Mouse (Mus musculus): ENCODE results near the gene Myo9a. TPM values are rescaled to one million over a fixed set of nuclear protein-coding genes. Genes with fewer than 3 reads are reported as not detected.

The Myo9a gene
- polyA plus RNA-seq, 1 experiment, result 26.6 TPM

DNA sequence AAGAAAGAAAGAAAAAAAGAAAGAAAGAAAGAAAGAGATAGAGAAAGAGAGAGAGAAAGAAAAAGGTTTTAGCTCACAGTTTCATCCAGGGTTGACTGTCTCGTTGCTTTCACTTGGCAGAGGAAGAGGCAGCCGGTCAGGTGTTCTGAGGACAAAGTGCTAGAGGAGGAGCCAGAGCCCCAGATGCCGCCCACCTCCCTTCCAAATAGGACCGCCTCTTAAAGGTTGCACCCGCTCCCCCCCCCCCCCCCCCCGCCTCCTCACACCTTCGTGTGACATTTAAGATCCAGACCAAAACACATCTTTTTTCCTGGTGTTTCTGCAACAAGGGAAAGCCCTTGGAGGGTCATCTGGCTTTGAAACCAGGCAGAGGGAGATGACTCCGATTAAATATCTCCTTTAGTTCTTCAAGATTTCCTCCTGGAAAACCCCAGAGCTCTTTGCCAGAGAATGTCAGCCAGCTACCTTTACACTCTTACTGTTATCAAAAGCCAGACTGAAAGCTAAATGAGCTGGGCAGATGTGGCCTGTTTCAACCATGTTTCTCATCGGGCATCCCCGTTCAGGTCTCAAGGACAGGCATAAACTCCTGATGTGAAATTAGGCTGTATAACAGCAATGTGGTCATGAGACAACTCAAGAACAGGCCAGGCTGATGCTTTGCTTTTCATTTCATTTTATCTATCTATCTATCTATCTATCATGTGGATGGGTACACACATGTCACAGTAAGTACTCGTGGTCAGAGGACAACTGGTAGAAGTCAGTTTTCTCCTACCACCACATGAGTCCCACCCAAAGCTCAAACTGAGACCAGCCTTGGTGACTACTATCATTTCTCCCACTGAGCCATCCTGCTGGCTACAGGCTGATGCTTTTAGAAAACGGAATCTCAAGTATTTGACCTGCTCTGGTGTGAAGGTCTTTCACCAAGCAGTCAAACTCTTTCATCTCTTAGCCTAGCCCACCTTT, 190.5 kb downstream of the Myo9a start:
- TF ChIP-seq CTCF (IDR thresholded peaks at IDR 0.05; ENCODE audit: borderline replicate concordance, extremely low read depth, insufficient read depth, insufficient read length) (no peak), POLR2A (IDR thresholded peaks at IDR 0.05; ENCODE audit: borderline replicate concordance, extremely low read depth, insufficient read depth, insufficient read length, poor library complexity, severe bottlenecking) (no peak)
- no peak for DNase-seq (ENCODE audit: low read depth)

DNA sequence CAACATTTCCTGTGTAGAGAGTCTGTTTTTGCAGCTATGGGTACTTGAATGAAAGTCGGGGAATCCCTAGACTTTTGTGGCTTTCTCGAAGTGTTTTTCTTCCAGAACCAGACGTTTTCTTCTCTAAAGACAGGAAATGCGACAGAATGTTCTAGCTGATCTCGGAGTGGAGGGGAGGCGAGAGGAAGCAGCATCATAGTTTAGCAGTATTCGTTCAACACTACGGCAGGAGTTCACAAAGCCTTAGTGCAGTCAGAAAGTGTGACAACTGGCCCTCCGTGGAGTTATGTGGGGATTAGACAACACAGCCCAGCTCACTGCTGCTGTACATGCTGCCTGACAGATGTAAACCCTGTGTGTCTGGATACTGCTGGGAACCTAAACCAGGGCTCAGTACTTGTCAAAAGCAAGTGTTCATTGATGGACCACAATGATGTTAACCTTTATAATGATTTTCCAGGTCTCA, 191.2 kb downstream of the Myo9a start:
- no peak for DNase-seq (ENCODE audit: low read depth)
- TF ChIP-seq CTCF (IDR thresholded peaks at IDR 0.05; ENCODE audit: borderline replicate concordance, extremely low read depth, insufficient read depth, insufficient read length), result no peak
- no peak for TF ChIP-seq POLR2A (IDR thresholded peaks at IDR 0.05; ENCODE audit: borderline replicate concordance, extremely low read depth, insufficient read depth, insufficient read length, poor library complexity, severe bottlenecking)

DNA sequence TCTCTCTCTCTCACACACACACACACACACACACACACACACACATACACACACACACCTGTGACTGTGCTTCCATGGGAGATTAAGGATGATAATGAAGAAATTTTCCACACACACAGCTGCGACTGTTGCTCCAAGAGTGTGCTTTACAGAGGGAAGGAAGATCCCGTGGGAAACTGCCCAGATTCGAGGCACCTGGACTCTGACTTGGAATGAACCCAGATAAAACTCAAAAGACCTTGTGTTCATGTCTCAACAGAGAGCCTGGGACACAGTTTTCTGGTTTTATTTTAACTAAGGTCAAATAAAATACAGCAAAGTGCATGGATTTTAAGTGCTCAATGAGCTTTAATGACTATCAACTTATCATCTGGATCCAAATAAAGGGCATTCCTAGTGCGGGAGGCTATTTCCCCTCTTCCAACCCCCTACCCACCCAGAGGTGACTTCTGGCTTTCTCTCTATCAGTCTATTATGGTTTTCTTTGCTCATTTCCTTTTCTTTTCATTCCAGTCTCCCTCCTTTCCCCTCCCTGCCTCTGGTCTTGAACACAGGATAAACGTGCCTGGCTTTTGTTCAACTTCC, 191.9 kb downstream of the Myo9a start:
- TF ChIP-seq POLR2A (IDR thresholded peaks at IDR 0.05; ENCODE audit: borderline replicate concordance, extremely low read depth, insufficient read depth, insufficient read length, poor library complexity, severe bottlenecking) (no peak), CTCF (IDR thresholded peaks at IDR 0.05; ENCODE audit: borderline replicate concordance, extremely low read depth, insufficient read depth, insufficient read length) (no peak)
- DNase-seq (ENCODE audit: low read depth), result no peak

DNA sequence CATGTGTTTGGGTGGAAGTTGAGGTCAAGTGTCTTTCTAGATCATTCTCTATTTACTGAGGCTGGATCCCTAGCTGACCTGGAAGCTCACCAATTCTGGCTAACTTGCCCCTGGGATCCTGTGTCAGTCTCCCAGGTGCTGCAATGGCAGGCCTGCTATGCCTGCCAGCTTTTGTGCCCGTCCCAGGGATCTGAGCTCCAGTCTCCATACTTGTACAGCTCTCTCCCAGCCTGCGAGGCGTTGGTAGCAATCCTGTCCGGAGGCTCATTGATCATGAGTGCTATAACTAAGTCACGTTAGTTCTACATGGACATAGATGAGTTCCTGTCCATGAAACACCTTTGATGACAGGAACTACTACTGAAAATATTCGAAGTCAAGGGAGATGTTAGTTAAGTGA, 193.1 kb downstream of the Myo9a start:
- DNase-seq (ENCODE audit: low read depth), result no peak
- TF ChIP-seq POLR2A (IDR thresholded peaks at IDR 0.05; ENCODE audit: borderline replicate concordance, extremely low read depth, insufficient read depth, insufficient read length, poor library complexity, severe bottlenecking) (no peak), CTCF (IDR thresholded peaks at IDR 0.05; ENCODE audit: borderline replicate concordance, extremely low read depth, insufficient read depth, insufficient read length) (no peak)

DNA sequence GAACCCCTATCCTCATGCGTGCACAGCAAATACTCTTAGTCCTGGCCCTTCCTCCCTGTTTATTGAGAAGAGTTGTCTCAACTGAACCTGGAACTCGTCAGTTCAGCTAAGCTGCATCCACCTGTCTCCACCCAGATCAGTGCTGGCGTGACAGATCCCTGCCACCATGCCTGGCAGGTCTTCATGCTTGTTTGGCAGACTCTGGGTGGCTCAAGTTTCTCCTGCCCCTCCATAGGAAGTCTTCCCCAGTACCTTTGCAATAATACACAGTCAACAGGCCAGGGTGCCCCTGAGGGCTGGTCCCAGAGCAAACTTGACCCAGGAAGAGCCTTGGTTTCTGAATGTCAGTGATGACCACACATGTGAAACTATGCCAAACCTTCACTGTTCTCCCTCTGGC, 194.5 kb downstream of the Myo9a start:
- TF ChIP-seq CTCF (IDR thresholded peaks at IDR 0.05; ENCODE audit: borderline replicate concordance, extremely low read depth, insufficient read depth, insufficient read length) (no peak), POLR2A (IDR thresholded peaks at IDR 0.05; ENCODE audit: borderline replicate concordance, extremely low read depth, insufficient read depth, insufficient read length, poor library complexity, severe bottlenecking) (no peak)
- DNase-seq (ENCODE audit: low read depth), result no peak

DNA sequence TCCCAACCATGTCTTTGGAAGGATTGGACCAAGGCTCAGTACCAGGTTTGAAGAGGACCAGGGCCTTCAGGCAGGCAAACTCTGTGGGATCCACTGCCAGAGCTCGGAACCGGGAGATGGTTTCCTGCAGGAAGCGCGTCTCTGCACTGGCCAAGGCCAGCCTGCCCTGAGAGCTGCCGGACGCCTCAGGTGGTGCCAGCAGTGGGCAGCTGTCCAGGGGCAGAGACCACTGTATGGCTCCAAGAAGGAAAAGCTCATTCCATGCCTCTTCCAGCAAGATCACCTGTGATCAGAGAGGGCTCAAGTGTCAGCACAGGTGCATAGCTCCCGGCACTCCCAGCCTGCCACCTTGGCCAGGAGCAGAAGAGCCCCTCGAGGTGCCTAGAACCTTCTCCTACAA, 196.6 kb downstream of the Myo9a start:
- TF ChIP-seq POLR2A (IDR thresholded peaks at IDR 0.05; ENCODE audit: borderline replicate concordance, extremely low read depth, insufficient read depth, insufficient read length, poor library complexity, severe bottlenecking), result no peak
- no peak for DNase-seq (ENCODE audit: low read depth)

DNA sequence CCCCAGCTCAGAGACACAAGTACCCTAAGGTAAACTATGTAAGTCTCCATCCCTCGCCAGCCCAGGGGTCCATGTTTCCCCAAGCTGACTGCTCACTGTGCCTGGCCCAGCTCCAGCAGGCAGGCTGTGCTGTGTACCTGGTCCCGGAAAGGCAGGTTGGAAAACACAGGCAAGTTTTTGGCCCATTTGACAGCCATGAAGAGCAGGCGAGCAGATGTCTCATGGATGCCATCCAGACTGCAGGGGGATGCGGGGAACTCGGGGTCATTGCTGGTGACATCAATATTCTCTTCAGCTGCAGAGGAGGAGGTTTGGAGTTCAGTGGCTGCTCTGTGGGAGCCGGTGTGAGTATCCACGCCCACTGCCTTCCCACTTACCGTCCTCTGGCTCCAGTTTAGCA, 197.5 kb downstream of the Myo9a start:
- no peak for DNase-seq (ENCODE audit: low read depth)
- no peak for TF ChIP-seq POLR2A (IDR thresholded peaks at IDR 0.05; ENCODE audit: borderline replicate concordance, extremely low read depth, insufficient read depth, insufficient read length, poor library complexity, severe bottlenecking)
- no peak for TF ChIP-seq CTCF (IDR thresholded peaks at IDR 0.05; ENCODE audit: borderline replicate concordance, extremely low read depth, insufficient read depth, insufficient read length)

DNA sequence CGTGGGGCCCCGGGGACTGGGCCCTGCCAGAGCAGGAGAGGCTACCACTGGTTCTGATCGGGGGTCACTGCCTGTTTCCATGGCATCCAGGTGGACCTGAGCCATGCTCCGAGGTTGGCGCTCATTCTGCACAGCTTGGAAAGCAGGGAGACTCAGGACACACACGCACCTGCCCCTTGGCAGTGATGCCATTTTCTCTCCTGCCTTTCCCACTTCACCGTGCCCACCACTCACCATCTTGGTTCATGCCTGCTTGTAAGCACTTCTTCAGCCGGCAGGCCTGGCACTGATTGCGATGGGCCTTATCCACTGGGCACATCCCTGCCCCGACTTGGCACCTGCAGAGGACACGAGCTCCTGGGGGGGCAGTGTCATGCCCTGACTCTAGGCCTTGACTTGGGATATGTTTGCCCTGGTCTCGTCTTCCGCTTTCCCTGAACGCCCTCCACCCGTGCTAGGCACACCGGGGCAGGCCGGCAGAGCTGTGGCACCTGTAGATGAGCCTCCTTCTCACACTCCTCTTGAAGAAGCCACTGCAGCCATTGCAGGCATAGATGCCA, 198.1 kb downstream of the Myo9a start:
- DNase-seq (ENCODE audit: low read depth), result no peak
- TF ChIP-seq POLR2A (IDR thresholded peaks at IDR 0.05; ENCODE audit: borderline replicate concordance, extremely low read depth, insufficient read depth, insufficient read length, poor library complexity, severe bottlenecking) (no peak), CTCF (IDR thresholded peaks at IDR 0.05; ENCODE audit: borderline replicate concordance, extremely low read depth, insufficient read depth, insufficient read length) (no peak)

DNA sequence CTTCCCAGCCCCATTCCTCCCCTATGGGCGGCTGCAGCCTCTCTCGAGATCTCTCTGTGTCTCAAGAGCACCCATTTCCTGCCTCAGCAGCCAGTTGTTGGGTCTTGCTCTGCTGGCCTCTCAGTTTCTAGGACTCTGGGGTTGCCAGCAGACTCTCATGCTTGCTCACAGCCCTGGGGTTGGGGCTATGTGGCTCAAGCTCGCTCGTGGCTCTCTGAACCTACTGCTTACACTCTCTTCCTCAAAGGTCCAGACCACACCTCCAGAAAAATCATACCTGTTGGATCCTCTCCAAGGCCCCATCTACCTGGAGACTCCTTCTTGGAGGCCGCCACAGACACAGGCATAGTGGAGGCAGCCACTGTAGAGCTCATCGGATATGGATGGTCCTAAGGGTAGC, 198.8 kb downstream of the Myo9a start:
- no peak for DNase-seq (ENCODE audit: low read depth)
- TF ChIP-seq POLR2A (IDR thresholded peaks at IDR 0.05; ENCODE audit: borderline replicate concordance, extremely low read depth, insufficient read depth, insufficient read length, poor library complexity, severe bottlenecking), result no peak
- no peak for TF ChIP-seq CTCF (IDR thresholded peaks at IDR 0.05; ENCODE audit: borderline replicate concordance, extremely low read depth, insufficient read depth, insufficient read length)

DNA sequence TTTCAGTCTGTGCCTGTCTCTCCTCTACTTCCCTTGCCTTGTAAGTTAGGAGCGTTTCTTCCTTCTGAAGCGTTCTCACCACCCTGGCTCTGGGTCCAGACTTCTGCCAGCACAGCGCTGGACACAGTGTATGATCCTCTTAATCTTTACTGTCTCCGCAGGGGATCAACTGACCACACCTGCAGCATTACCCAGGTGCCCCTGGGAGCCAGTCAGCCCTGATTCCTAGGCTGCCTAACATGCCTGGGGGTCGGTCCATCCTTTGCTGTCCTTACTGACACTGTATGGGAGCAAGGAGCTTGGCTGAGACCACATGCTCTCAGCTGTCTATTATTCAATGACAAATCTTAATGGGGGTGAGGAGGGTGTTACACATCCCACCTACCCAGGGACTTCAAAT, 199.3 kb downstream of the Myo9a start:
- no peak for DNase-seq (ENCODE audit: low read depth)

DNA sequence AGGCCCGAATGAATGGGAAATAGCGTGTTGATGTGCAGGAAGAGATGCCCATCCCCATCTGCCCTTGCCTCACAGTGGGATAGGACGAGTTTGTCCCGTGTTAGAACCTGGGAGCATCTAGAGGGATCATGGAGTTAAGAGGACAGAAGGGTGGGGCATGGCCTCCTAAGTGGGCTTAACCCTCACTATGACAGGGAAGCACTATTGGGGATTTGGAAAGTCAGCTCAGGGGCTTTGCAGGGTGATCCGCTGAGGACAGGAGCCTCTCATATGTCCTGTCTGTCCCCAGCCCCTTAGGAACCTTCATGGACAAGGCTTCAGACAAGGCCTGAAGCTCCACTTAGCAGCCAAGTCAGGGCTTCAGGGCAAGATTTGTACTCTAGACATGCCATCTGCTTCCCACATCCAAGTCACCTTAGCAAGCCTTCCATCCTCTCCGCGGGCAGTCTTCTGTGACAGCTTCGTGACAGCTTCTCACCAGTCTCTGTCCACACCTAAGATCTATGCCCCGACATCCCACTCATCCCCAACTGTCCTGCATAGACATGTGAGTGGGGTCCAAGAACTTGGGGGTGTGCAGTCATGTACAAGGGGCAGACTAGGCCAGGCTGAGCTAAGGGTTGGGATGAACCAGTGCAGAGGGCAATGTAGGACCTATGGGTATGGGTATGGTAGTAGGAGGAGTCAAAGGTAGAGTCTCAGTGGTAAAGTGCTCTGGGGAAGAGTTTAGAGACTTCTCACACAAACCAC, 200.5 kb downstream of the Myo9a start:
- DNase-seq (ENCODE audit: low read depth), result no peak
- TF ChIP-seq POLR2A (IDR thresholded peaks at IDR 0.05; ENCODE audit: borderline replicate concordance, extremely low read depth, insufficient read depth, insufficient read length, poor library complexity, severe bottlenecking) (no peak), CTCF (IDR thresholded peaks at IDR 0.05; ENCODE audit: borderline replicate concordance, extremely low read depth, insufficient read depth, insufficient read length) (no peak)

More for the DNA sequence above, 199.3 kb downstream of the Myo9a start:
- TF ChIP-seq CTCF (IDR thresholded peaks at IDR 0.05; ENCODE audit: borderline replicate concordance, extremely low read depth, insufficient read depth, insufficient read length), result no peak
- TF ChIP-seq POLR2A (IDR thresholded peaks at IDR 0.05; ENCODE audit: borderline replicate concordance, extremely low read depth, insufficient read depth, insufficient read length, poor library complexity, severe bottlenecking), result no peak
